Mouse (Mus musculus): ENCODE results near the gene D630039A03Rik. TPM values are rescaled to one million over a fixed set of nuclear protein-coding genes. Genes with fewer than 3 reads are reported as not detected.
"Not testable (repeated sequence)": the region's sequence is repeated elsewhere in the genome, so short reads cannot be mapped to it uniquely, and the experiment has no call there.

Gene D630039A03Rik
- total RNA-seq, 2 experiments from 2014 or later, result 0.30 to 0.31 TPM

- no peak for DNase-seq
- intact Hi-C loops (cut with DNase I), result no loop called here
Observed at GRCm38 (mm10) chr4:57895140-57895539, 21.0 kb downstream of the D630039A03Rik start.

- DNase-seq, result no peak
- intact Hi-C loops (cut with DNase I), result no loop called here
Observed at GRCm38 (mm10) chr4:57892001-57892586, 24.0 kb downstream of the D630039A03Rik start.

DNA sequence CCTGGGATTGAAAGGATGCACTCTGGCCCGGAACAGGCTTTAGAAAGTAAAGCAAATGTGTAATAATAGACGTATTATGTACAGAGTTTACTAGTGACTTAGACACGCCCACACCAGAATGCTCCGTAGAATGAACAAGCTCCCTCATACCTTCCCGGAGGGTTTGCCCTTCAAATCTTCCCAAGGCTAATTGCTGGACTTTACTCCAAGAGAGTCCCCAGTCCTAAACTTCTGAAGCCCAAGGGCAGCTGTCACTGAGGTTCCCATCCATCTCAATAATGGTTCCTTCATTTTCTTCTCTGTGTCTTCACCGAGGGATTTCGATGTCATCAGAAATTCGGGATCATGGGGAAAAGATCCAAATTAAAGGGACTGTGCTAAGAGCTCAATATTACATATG, 26.3 kb downstream of the D630039A03Rik start:
- DNase-seq, result no peak
- intact Hi-C loops (cut with DNase I), result no loop called here

- DNase-seq; intact Hi-C loops (cut with DNase I): not testable (repeated sequence)
Observed at GRCm38 (mm10) chr4:57888978-57889377, 27.1 kb downstream of the D630039A03Rik start.

- intact Hi-C loops (cut with DNase I), result no loop called here
- no peak for DNase-seq
Observed at GRCm38 (mm10) chr4:57888246-57888645, 27.9 kb downstream of the D630039A03Rik start.

GRCm38 (mm10) chr4:57886888-57887230, 29.2 kb downstream of the D630039A03Rik start:
- intact Hi-C loops (cut with DNase I), result no loop called here
- DNase-seq, result no peak

DNA sequence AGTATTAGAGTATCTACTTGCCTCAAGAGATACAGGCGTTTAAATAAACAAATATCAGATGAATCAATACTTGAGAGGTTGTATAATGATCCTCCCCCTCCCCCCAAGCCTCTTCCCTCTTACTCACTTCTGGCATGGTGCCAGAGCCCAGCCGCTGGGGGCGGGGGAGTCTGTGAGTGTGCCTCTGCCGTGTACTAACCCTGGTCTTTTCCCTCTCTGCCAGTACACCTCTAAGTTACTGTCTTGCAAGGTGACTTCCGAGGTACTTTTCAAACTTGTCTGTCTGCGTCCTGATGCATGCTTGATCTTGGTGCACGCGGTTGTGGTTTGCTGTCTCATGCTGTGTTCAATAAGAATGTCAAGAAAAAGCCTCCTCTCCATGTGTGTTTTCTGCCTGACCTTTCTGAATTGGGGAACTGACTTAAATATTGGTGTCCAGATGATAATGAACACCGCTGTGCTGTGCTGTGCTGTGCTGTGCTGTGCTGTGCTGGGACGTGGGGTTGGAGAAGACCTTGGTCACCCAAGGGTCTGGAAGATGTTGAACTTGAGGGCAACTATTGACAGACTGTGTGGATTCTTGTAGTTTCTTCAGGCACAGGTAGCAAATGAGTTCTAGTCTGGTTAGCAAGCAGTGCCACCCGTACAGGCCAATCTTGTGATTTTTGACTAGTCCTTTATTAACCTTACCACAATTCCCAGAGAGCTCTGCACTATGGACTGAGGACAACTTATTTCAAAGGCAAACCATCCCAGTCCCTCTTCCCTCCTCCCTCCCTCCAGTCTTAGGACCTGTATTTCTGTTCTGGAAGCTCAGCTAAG, 29.8 kb downstream of the D630039A03Rik start:
- peak in 1 of 2 experiments; percentile 33 for DNase-seq
- intact Hi-C loops (cut with DNase I), result no loop called here

- intact Hi-C loops (cut with DNase I), result no loop called here
- no peak for DNase-seq
Observed at GRCm38 (mm10) chr4:57885186-57885585, 30.9 kb downstream of the D630039A03Rik start.

DNA sequence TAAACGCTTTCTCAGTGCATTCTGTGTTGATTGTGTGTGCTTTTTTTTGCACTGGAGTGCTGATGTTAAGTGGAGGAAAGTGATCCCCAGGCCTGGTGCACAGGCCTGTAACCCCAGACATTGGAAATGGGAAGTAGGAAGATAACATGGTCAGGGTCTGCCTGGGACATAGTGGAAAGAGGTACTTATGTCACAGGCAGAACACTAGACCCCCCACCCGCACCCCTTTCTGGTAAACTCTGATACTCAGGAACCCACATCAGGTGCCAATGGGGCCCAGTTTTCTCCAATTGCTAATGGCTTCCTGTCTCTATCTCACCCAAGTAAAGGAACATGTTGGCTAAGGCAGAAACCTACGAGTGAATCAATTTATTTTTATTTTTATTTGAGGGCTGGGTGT, 31.6 kb downstream of the D630039A03Rik start:
- intact Hi-C loops (cut with DNase I), result loop anchor here (5.0 kb wide), 2 partner anchors 102 to 162 kb away; no protein-coding TSS in a partner anchor
- no peak for DNase-seq

GRCm38 (mm10) chr4:57883520-57884421, 32.3 kb downstream of the D630039A03Rik start:
- intact Hi-C loops (cut with DNase I), result loop anchor here (1.0 to 5.0 kb wide), 3 partner anchors 15 to 161 kb away; no protein-coding TSS in a partner anchor
- DNase-seq, result peak in 1 of 2 experiments; percentile 15

GRCm38 (mm10) chr4:57879804-57880357, 36.2 kb downstream of the D630039A03Rik start:
- intact Hi-C loops (cut with DNase I), result loop anchor here (2.0 to 5.0 kb wide), 3 partner anchors 98 to 207 kb away; no protein-coding TSS in a partner anchor
- peak; percentile 81 to 89 for DNase-seq

- intact Hi-C loops (cut with DNase I), result no loop called here
- DNase-seq, result no peak
Observed at GRCm38 (mm10) chr4:57879137-57879536, 37.0 kb downstream of the D630039A03Rik start.

- no peak for DNase-seq
Observed at GRCm38 (mm10) chr4:57867454-57867853, 48.6 kb downstream of the D630039A03Rik start.

GRCm38 (mm10) chr4:57866990-57867389, 49.1 kb downstream of the D630039A03Rik start:
- no peak for DNase-seq

More at GRCm38 (mm10) chr4:57867454-57867853, 48.6 kb downstream of the D630039A03Rik start:
- intact Hi-C loops (cut with DNase I), result no loop called here

DNA sequence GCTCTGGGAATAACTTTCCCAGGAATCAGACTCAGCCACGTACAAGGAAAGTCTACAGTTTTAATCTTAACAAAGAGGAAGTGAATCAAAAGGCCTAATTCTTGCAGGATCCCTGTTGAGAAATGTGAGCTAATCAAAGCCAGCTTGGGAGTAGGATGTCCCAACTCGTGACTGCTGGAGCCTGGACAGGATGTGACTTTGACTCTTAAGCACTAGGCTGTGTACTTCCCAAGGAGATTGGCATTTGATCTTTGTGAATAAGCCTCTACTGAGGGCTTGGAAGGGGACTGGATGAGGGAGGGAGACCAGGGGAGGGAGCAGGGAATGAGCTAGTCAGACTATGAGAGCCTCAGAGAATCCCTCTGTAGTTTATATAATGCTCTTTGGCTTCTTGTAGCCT, 50.0 kb downstream of the D630039A03Rik start:
- intact Hi-C loops (cut with DNase I), result no loop called here
- peak in 1 of 2 experiments; percentile 50 for DNase-seq

More at GRCm38 (mm10) chr4:57866990-57867389, 49.1 kb downstream of the D630039A03Rik start:
- intact Hi-C loops (cut with DNase I), result no loop called here

GRCm38 (mm10) chr4:57862269-57862986, 53.7 kb downstream of the D630039A03Rik start:
- intact Hi-C loops (cut with DNase I), result loop anchor here (5.0 kb wide), 1 partner anchor 80 kb away; no protein-coding TSS in a partner anchor
- DNase-seq, result no peak

GRCm38 (mm10) chr4:57861856-57862255, 54.2 kb downstream of the D630039A03Rik start:
- no peak for DNase-seq
- intact Hi-C loops (cut with DNase I), result loop anchor here (5.0 kb wide), 1 partner anchor 80 kb away; no protein-coding TSS in a partner anchor

DNA sequence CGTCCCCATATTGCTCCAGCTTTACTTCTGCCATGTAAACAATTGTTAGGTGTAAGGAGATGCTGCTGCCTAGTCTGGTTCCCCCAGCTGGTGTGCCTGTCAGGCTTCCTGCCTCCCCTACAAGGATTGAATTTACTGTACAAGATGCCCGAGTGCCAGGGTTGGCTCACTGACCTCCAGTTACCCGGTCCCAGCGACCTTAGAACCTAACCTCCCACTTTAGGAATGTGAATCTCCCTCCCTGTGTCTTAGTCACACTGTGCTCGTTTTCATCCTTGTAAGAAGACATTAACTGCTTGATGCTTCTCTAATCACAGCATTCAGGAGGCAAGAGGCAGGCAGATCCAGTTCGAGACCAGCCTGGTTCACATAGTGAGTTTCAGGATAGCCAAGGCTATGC, 54.9 kb downstream of the D630039A03Rik start:
- intact Hi-C loops (cut with DNase I), result loop anchor here (5.0 kb wide), 1 partner anchor 79 kb away; no protein-coding TSS in a partner anchor
- DNase-seq, result no peak

GRCm38 (mm10) chr4:57860204-57860611, 55.9 kb downstream of the D630039A03Rik start:
- intact Hi-C loops (cut with DNase I), result loop anchor here (1.0 to 5.0 kb wide), 2 partner anchors 13 to 78 kb away; no protein-coding TSS in a partner anchor

More at GRCm38 (mm10) chr4:57860204-57860611, 55.9 kb downstream of the D630039A03Rik start:
- DNase-seq, result peak; percentile 59 to 65
